Mouse (Mus musculus): ENCODE data around the gene Tesc. TPM values are rescaled to one million over a fixed set of nuclear protein-coding genes. Genes with fewer than 3 reads are reported as not detected.

Tesc gene
- polyA plus RNA-seq, 1 experiment = 8.8 TPM

DNA sequence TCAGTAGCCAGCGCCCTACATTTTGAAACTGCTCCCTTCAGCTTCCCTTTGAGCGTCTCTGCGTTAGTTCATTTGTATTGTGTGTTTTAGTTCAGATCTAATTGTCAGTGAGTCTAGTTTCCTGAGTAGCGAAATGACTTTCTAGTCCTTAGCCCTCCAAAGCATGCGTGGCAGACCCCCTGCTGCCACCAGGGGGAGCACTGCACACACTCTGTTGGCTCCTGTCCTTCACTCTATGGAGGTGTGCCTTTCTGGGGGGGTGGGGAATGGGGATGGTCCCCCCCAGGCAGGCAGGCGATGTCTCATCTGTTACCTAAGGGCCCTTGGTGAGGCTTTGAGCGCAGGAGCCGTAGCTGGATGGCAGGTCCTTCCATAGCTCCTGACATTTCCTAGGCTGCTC is 22.9 kb upstream of the Tesc start:
- TF ChIP-seq POLR2A (IDR thresholded peaks at IDR 0.05; ENCODE audit: insufficient read depth, low read length) = no peak
- peak; percentile 91 for TF ChIP-seq CTCF (IDR thresholded peaks at IDR 0.05; ENCODE audit: low read depth, low read length)
- TF ChIP-seq EP300 (IDR thresholded peaks at IDR 0.05; ENCODE audit: insufficient read depth, low read depth, low read length) = no peak
- Histone ChIP-seq H3K4me3 (ENCODE audit: low read depth, low read length) (no peak overlapping the region), H3K9ac (ENCODE audit: low read depth, poor library complexity, severe bottlenecking) (no peak overlapping the region), H3K36me3 (ENCODE audit: control insufficient read depth, insufficient read depth, low read length, poor library complexity, severe bottlenecking) (peaks cover 5% of the 10 kb centered on the region), H3K27me3 (ENCODE audit: control insufficient read depth, insufficient read depth, low read length, poor library complexity, severe bottlenecking) (no peaks in the 10 kb centered on the region), H3K27ac (ENCODE audit: insufficient read depth, low read length) (no peak overlapping the region), H3K9me3 (replicated peaks; ENCODE audit: control insufficient read depth, insufficient read depth, low read length, poor library complexity, severe bottlenecking) (no peaks in the 10 kb centered on the region), H3K4me1 (ENCODE audit: control insufficient read depth, insufficient read depth, low read length) (no peaks in the 10 kb centered on the region)

DNA sequence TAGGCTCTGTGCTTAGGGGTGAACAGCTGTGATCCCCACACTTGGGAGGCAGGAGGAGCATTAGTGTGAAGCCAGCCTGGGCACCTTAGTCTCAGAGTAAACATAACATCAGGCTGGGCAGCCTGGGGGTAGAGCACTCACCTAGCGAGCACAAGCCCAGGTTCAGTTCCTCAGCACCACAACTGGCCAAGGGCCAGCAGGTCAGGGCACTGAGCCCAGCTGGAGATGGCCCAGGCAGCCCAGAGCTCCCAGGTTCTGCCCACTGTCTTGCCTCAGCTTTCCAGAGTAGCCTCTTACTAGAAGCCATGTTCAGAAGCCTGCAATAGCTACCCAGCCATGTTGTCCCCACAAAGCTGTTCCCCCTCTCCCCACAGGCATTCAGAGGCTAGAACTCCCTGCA is 21.8 kb upstream of the Tesc start:
- peaks cover 5% of the 10 kb centered on the region for H3K36me3 ChIP-seq (ENCODE audit: control insufficient read depth, insufficient read depth, low read length, poor library complexity, severe bottlenecking)
- no peak for TF ChIP-seq CTCF (IDR thresholded peaks at IDR 0.05; ENCODE audit: low read depth, low read length)
- TF ChIP-seq EP300 (IDR thresholded peaks at IDR 0.05; ENCODE audit: insufficient read depth, low read depth, low read length) = no peak
- TF ChIP-seq POLR2A (IDR thresholded peaks at IDR 0.05; ENCODE audit: insufficient read depth, low read length) = no peak

DNA sequence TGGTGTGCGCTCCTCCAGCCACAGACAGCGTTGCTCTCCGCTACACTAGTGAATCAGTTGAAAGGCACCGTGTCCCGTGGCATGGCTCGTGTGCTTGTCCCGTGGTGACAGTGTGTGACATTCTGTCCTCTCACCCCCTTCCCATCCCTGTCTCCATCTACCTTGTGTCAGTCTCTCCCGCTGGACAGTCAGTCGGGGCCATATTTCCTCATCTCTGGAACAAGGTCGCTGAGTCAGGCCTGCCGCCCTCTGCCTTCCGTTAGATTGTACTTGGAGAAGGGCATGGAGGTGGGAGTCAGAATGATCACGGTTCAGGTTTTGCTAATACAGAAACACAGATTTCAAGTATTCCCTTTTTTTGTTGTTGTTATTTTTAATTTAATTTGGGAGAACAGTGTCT is 19.2 kb upstream of the Tesc start:
- Histone ChIP-seq H3K36me3 (ENCODE audit: control insufficient read depth, insufficient read depth, low read length, poor library complexity, severe bottlenecking) (no peaks in the 10 kb centered on the region), H3K4me1 (ENCODE audit: control insufficient read depth, insufficient read depth, low read length) (no peaks in the 10 kb centered on the region), H3K27me3 (ENCODE audit: control insufficient read depth, insufficient read depth, low read length, poor library complexity, severe bottlenecking) (no peaks in the 10 kb centered on the region), H3K9me3 (replicated peaks; ENCODE audit: control insufficient read depth, insufficient read depth, low read length, poor library complexity, severe bottlenecking) (no peaks in the 10 kb centered on the region), H3K4me3 (ENCODE audit: low read depth, low read length) (no peak overlapping the region), H3K9ac (ENCODE audit: low read depth, poor library complexity, severe bottlenecking) (no peak overlapping the region), H3K27ac (ENCODE audit: insufficient read depth, low read length) (no peak overlapping the region)
- TF ChIP-seq POLR2A (IDR thresholded peaks at IDR 0.05; ENCODE audit: insufficient read depth, low read length) (no peak), EP300 (IDR thresholded peaks at IDR 0.05; ENCODE audit: insufficient read depth, low read depth, low read length) (no peak), CTCF (IDR thresholded peaks at IDR 0.05; ENCODE audit: low read depth, low read length) (no peak)

More for the DNA sequence above, 21.8 kb upstream of the Tesc start:
- Histone ChIP-seq H3K9me3 (replicated peaks; ENCODE audit: control insufficient read depth, insufficient read depth, low read length, poor library complexity, severe bottlenecking) (no peaks in the 10 kb centered on the region), H3K4me1 (ENCODE audit: control insufficient read depth, insufficient read depth, low read length) (no peaks in the 10 kb centered on the region), H3K27me3 (ENCODE audit: control insufficient read depth, insufficient read depth, low read length, poor library complexity, severe bottlenecking) (no peaks in the 10 kb centered on the region), H3K9ac (ENCODE audit: low read depth, poor library complexity, severe bottlenecking) (no peak overlapping the region), H3K27ac (ENCODE audit: insufficient read depth, low read length) (no peak overlapping the region), H3K4me3 (ENCODE audit: low read depth, low read length) (no peak overlapping the region)

DNA sequence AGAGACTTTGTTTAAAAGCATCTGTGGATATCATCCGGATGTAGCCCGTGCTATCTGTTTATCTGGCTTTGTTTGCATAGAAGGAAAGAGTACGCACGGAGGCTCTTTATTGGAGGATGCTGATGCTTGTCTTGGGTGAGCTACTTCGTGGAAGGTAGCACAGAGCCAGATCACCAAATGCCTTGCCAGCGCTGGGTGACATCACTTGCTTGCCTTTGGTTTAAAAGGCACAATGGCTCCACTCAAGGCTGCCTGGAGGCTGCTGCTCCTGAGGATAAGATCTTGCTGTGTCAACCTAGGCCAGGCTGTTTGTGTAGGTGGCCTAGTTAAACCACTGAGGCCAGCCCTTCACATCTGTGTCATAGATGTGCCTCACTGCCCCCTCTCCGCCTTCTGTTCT is 16.7 kb upstream of the Tesc start:
- no peak for TF ChIP-seq POLR2A (IDR thresholded peaks at IDR 0.05; ENCODE audit: insufficient read depth, low read length)
- TF ChIP-seq CTCF (IDR thresholded peaks at IDR 0.05; ENCODE audit: low read depth, low read length) = no peak
- TF ChIP-seq EP300 (IDR thresholded peaks at IDR 0.05; ENCODE audit: insufficient read depth, low read depth, low read length) = no peak
- Histone ChIP-seq H3K4me1 (ENCODE audit: control insufficient read depth, insufficient read depth, low read length) (peaks cover 2% of the 10 kb centered on the region), H3K36me3 (ENCODE audit: control insufficient read depth, insufficient read depth, low read length, poor library complexity, severe bottlenecking) (no peaks in the 10 kb centered on the region), H3K9me3 (replicated peaks; ENCODE audit: control insufficient read depth, insufficient read depth, low read length, poor library complexity, severe bottlenecking) (no peaks in the 10 kb centered on the region), H3K27ac (ENCODE audit: insufficient read depth, low read length) (no peak overlapping the region), H3K4me3 (ENCODE audit: low read depth, low read length) (no peak overlapping the region), H3K9ac (ENCODE audit: low read depth, poor library complexity, severe bottlenecking) (no peak overlapping the region), H3K27me3 (ENCODE audit: control insufficient read depth, insufficient read depth, low read length, poor library complexity, severe bottlenecking) (no peaks in the 10 kb centered on the region)

GRCm38 (mm10) chr5:118011796-118012195 is 15.7 kb upstream of the Tesc start:
- no peak overlapping the region for H3K9ac ChIP-seq (ENCODE audit: low read depth, poor library complexity, severe bottlenecking)
- no peak overlapping the region for H3K4me3 ChIP-seq (ENCODE audit: low read depth, low read length)
- H3K9me3 ChIP-seq (replicated peaks; ENCODE audit: control insufficient read depth, insufficient read depth, low read length, poor library complexity, severe bottlenecking) = no peaks in the 10 kb centered on the region
- no peak for TF ChIP-seq CTCF (IDR thresholded peaks at IDR 0.05; ENCODE audit: low read depth, low read length)
- no peak for TF ChIP-seq POLR2A (IDR thresholded peaks at IDR 0.05; ENCODE audit: insufficient read depth, low read length)
- no peak for TF ChIP-seq EP300 (IDR thresholded peaks at IDR 0.05; ENCODE audit: insufficient read depth, low read depth, low read length)
- no peak overlapping the region for H3K27ac ChIP-seq (ENCODE audit: insufficient read depth, low read length)
- no peaks in the 10 kb centered on the region for H3K36me3 ChIP-seq (ENCODE audit: control insufficient read depth, insufficient read depth, low read length, poor library complexity, severe bottlenecking)
- peaks cover 2% of the 10 kb centered on the region for H3K4me1 ChIP-seq (ENCODE audit: control insufficient read depth, insufficient read depth, low read length)
- H3K27me3 ChIP-seq (ENCODE audit: control insufficient read depth, insufficient read depth, low read length, poor library complexity, severe bottlenecking) = no peaks in the 10 kb centered on the region

GRCm38 (mm10) chr5:118015028-118015427 is 12.5 kb upstream of the Tesc start:
- no peak overlapping the region; the same call in 1 of the 2 replicates for H3K9ac ChIP-seq (ENCODE audit: low read depth, poor library complexity, severe bottlenecking)

More at GRCm38 (mm10) chr5:118015028-118015427, 12.5 kb upstream of the Tesc start:
- TF ChIP-seq POLR2A (IDR thresholded peaks at IDR 0.05; ENCODE audit: insufficient read depth, low read length) (no peak), CTCF (IDR thresholded peaks at IDR 0.05; ENCODE audit: low read depth, low read length) (no peak), EP300 (IDR thresholded peaks at IDR 0.05; ENCODE audit: insufficient read depth, low read depth, low read length) (peak; percentile 62)
- no peaks in the 10 kb centered on the region for H3K36me3 ChIP-seq (ENCODE audit: control insufficient read depth, insufficient read depth, low read length, poor library complexity, severe bottlenecking)
- H3K4me1 ChIP-seq (ENCODE audit: control insufficient read depth, insufficient read depth, low read length) = peaks cover 2% of the 10 kb centered on the region
- H3K4me3 ChIP-seq (ENCODE audit: low read depth, low read length) = peak overlapping the region; percentile 19
- H3K9me3 ChIP-seq (replicated peaks; ENCODE audit: control insufficient read depth, insufficient read depth, low read length, poor library complexity, severe bottlenecking) = no peaks in the 10 kb centered on the region
- H3K27ac ChIP-seq (ENCODE audit: insufficient read depth, low read length) = no peak overlapping the region
- H3K27me3 ChIP-seq (ENCODE audit: control insufficient read depth, insufficient read depth, low read length, poor library complexity, severe bottlenecking) = no peaks in the 10 kb centered on the region

All from ES-Bruce4 (cell line).